Mouse (Mus musculus) Patski (cell line): ENCODE results near the gene Utrn. TPM values are rescaled to one million over a fixed set of nuclear protein-coding genes. Genes with fewer than 3 reads are reported as not detected.
"Not testable (repeated sequence)": the region's sequence is repeated elsewhere in the genome, so short reads cannot be mapped to it uniquely, and the experiment has no call there.

Experiments
- ATAC-seq: fragments of 100-300 bp; one replicate; pipeline ENCODE4 v1.8.0; 2021
- CTCF ChIA-PET: fragments of 350-600 bp; sonication (Branson Sonifier 250); formaldehyde crosslinking; loops from one replicate; lab custom pipeline; 2022; ENCODE audit warnings: inconsistent platforms; lab: Charles Lee
- POLR2A ChIA-PET: fragments of 350-600 bp; sonication (Branson Sonifier 250); formaldehyde crosslinking; loops from one replicate; lab custom pipeline; 2022; ENCODE audit warnings: antibody characterized with exemption, inconsistent platforms; lab: Charles Lee
- DNase-seq: peaks from one replicate; pipeline ENCODE4 v3.0.0-alpha.2; 2011; ENCODE audit warnings: low read depth, low spot score
- H3K27me3 ChIP-seq: fragments of 371-371 bp; one replicate; pipeline ENCODE4 v1.5.1; 2021
- CTCF ChIP-seq: fragments of 100-300 bp; IDR thresholded peaks from one replicate; pipeline ENCODE4 v1.5.1; 2021
- in situ Hi-C: fragments of 300-500 bp; cut with MboI; formaldehyde crosslinking; loops from 3 replicates; pipeline ENCODE4 v1.11.1; 2018; ENCODE audit warnings: low pct_unique_long_range_greater_than_20kb, mixed read lengths
- polyA plus RNA-seq: library from polyadenylated mRNA; unstranded; gene quantifications from one replicate; pipeline ENCODE4 v1.2.3, GENCODE M21; 2021

Gene Utrn
- polyA plus RNA-seq, 1 experiment from 2014 or later = 40.9 TPM

DNA sequence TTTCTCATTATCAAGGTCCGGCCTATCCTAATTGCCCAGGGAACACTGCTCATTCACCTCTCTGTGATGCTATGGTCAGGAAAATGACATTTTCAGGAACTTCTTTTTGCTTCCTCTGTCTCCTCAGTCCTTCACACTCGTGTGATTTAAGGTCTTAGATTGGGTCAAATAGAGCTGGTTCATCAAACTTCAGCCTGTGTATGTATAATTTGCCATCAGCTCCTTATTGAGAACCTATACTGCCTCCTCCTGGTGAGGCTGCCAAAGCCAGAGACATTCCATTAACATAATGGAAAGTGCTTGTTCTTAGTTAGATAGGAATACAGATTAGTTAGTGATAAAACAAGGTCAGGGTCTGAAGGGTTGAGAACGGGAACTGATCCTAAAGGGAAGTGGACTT lies 253.4 kb downstream of the Utrn start:
- ChIA-PET CTCF (interaction anchor here (0.6 to 1.5 kb wide), 6 partner anchors 10 to 19 kb away, joined by 3 to 6 read pairs (median 4); no protein-coding TSS in a partner anchor), POLR2A (no interaction called here)
- in situ Hi-C loops = loop anchor here (25.0 kb wide), 1 partner anchor 778 kb away; no protein-coding TSS in a partner anchor
- DNase-seq = no peak
- ATAC-seq = no peak
- no peaks in the 10 kb centered on the region for H3K27me3 ChIP-seq
- TF ChIP-seq CTCF = peak; percentile 51

DNA sequence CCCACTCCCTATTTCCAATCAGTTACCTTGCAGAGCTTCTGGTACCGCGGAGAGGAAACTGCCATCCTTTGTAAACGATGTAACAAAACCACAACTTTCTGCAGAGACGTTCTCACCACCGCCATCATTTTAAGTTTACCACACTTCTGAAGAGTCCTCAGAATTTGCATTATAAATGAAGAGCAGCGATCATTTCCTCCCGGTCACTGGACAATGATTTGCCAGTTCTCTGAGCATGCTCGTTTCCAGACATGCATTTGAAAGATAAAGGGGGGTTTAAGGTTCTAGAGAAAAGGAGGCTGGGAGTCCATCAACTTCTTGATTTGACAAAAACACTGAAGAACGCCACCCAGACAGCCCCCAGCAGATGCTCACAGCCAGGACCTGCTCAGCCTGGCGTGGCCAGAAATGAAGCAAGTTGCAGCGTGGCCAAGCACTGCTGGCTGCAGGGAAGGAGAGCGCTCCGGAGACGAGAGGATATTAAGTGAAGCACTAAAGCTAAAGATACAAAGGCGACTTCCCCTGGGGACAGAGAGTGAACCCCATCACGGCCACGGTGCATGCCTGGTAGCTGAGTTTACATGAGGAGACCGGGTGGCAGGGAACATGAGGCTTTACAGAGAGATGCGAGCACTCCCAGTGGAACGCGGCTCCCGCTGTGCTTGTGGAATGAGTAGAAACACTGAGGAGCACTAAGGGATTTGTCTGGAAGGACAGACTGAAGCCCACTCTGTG lies 254.5 kb downstream of the Utrn start:
- in situ Hi-C loops = loop anchor here (25.0 kb wide), 1 partner anchor 777 kb away; no protein-coding TSS in a partner anchor
- ATAC-seq (no peak), DNase-seq (no peak)
- ChIA-PET POLR2A (no interaction called here), CTCF (no interaction called here)
- no peak for TF ChIP-seq CTCF
- H3K27me3 ChIP-seq = no peaks in the 10 kb centered on the region

GRCm38 (mm10) chr10:12612235-12612863 lies 256.8 kb downstream of the Utrn start:
- DNase-seq (no peak), ATAC-seq (no peak)
- TF ChIP-seq CTCF = peak; percentile 71
- ChIA-PET POLR2A (interaction anchor here (0.6 to 0.7 kb wide), 3 partner anchors 24 to 1474 kb away, joined by 3 to 6 read pairs (median 3); no protein-coding TSS in a partner anchor), CTCF (interaction anchor here (0.8 to 1.0 kb wide), 4 partner anchors 15 to 196 kb away, joined by 3 to 4 read pairs (median 4); no protein-coding TSS in a partner anchor)
- no peaks in the 10 kb centered on the region for H3K27me3 ChIP-seq
- in situ Hi-C loops = loop anchor here (25.0 kb wide), 1 partner anchor 775 kb away; no protein-coding TSS in a partner anchor

DNA sequence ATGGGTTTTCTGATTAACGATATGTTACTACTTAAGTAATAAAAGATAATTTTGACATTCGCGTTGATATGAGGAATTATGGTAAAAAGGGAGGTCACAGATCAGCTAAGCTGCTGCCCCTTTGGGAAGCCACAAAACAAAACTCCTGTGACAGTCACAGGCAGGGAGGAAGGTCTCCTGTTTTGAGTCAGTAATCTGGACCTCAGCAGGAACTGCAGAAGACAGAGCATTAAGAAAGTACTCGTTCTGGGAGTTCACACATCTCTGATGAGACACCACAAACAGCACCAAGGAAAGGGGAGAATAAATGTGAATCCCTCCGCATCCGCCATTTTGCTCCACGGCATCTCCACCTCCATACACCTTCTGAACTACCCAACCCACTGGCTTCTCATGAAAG lies 259.3 kb downstream of the Utrn start:
- POLR2A ChIA-PET = no interaction called here
- H3K27me3 ChIP-seq = no peaks in the 10 kb centered on the region
- CTCF ChIA-PET = no interaction called here
- in situ Hi-C loops = loop anchor here (10.0 to 25.0 kb wide), 3 partner anchors 605 to 1155 kb away; no protein-coding TSS in a partner anchor
- no peak for DNase-seq
- TF ChIP-seq CTCF = no peak
- no peak for ATAC-seq

DNA sequence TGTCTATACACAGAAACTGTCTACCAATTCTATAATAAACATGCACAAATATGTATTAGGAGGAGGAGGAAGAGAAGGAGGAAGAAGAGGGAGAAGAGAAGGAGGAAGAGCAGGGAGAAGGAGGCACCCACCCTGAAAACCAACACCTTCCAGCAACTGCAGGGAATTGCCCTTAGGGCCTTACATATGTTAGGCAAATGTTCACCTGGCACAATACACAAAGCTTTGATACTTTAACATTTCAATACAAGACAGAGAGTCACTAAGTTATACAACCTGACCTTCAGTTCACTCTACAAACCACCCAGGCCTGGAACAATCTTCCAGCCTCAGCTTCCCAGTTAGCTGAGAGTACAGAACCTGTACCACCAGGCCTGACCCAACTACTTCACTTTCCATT lies 260.5 kb downstream of the Utrn start:
- H3K27me3 ChIP-seq = no peaks in the 10 kb centered on the region
- POLR2A ChIA-PET = no interaction called here
- TF ChIP-seq CTCF = no peak
- CTCF ChIA-PET = no interaction called here
- ATAC-seq (no peak), DNase-seq (no peak)
- in situ Hi-C loops = loop anchor here (10.0 to 25.0 kb wide), 3 partner anchors 604 to 1154 kb away; no protein-coding TSS in a partner anchor

- DNase-seq, H3K27me3 ChIP-seq, CTCF ChIA-PET, ATAC-seq: not testable (repeated sequence)
- POLR2A ChIA-PET = interaction anchor here (1.0 kb wide), 1 partner anchor 10 kb away, joined by 3 read pairs; no protein-coding TSS in a partner anchor
- in situ Hi-C loops = loop anchor here (10.0 to 25.0 kb wide), 3 partner anchors 602 to 1152 kb away; no protein-coding TSS in a partner anchor
Measured at GRCm38 (mm10) chr10:12607180-12607579, 262.0 kb downstream of the Utrn start.

- ATAC-seq (no peak), DNase-seq (no peak)
- in situ Hi-C loops = no loop called here
- ChIA-PET CTCF (no interaction called here), POLR2A (no interaction called here)
- no peak for TF ChIP-seq CTCF
- no peaks in the 10 kb centered on the region for H3K27me3 ChIP-seq
Measured at GRCm38 (mm10) chr10:12595379-12595778, 273.8 kb downstream of the Utrn start.

- CTCF ChIA-PET = interaction anchor here (1.3 kb wide), 1 partner anchor 27 kb away, joined by 3 read pairs; no protein-coding TSS in a partner anchor
- no peak for TF ChIP-seq CTCF
Measured at GRCm38 (mm10) chr10:12594958-12595357, 274.2 kb downstream of the Utrn start.

DNA sequence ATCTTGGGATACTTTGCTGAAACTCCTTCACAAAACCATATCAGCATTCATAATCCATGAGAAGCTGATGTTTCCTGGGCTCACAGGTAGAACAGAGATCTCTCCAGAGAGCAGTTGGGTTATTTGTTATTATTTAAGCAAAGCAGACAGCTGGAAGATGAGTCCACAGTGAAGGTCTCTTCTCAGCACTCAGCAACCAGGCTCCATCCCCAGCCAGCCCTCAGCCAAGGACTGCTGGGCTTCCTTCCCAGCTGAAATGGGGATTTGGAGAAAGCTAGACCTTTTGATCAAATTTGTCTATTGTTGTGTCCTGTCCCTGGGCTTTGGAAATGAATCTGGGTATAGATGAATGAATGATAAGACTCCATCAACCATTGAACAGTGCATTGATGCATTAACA lies 276.1 kb downstream of the Utrn start:
- in situ Hi-C loops = no loop called here
- ATAC-seq = no peak
- ChIA-PET POLR2A (no interaction called here), CTCF (interaction anchor here (0.8 to 1.1 kb wide), 2 partner anchors 11 to 12 kb away, joined by 3 read pairs; no protein-coding TSS in a partner anchor)
- TF ChIP-seq CTCF = no peak
- no peaks in the 10 kb centered on the region for H3K27me3 ChIP-seq
- no peak for DNase-seq

More at GRCm38 (mm10) chr10:12594958-12595357, 274.2 kb downstream of the Utrn start:
- POLR2A ChIA-PET = no interaction called here
- ATAC-seq (no peak), DNase-seq (no peak)
- no peaks in the 10 kb centered on the region for H3K27me3 ChIP-seq
- in situ Hi-C loops = no loop called here

GRCm38 (mm10) chr10:12591946-12592345 lies 277.2 kb downstream of the Utrn start:
- no peak for ATAC-seq

More at GRCm38 (mm10) chr10:12591946-12592345, 277.2 kb downstream of the Utrn start:
- CTCF ChIA-PET = interaction anchor here (1.2 kb wide), 1 partner anchor 38 kb away, joined by 3 read pairs; no protein-coding TSS in a partner anchor
- in situ Hi-C loops = no loop called here
- POLR2A ChIA-PET = no interaction called here
- no peak for TF ChIP-seq CTCF
- no peaks in the 10 kb centered on the region for H3K27me3 ChIP-seq
- DNase-seq = no peak
